Mouse (Mus musculus) stomach, embryonic 15.5 days (tissue): Measurements from ENCODE around the gene Axin1. TPM values are rescaled to one million over a fixed set of nuclear protein-coding genes. Genes with fewer than 3 reads are reported as not detected.
"Not testable (repeated sequence)": the region's sequence is repeated elsewhere in the genome, so short reads cannot be mapped to it uniquely, and the experiment has no call there.

Experiments used
- ATAC-seq: fragments of 200-750 bp; cut with Nextera tagmentation; 2 replicates; pipeline ENCODE4 v1.8.0; 2017; ENCODE audit warnings: low read depth, moderate number of reproducible peaks, moderate TSS enrichment; ENCODE audit not compliant: insufficient read depth, low FRiP score
- H3K27ac ChIP-seq: fragments of 300-500 bp; sonication (generic); 2 replicates; pipeline ENCODE4 v1.5.1; 2015; ENCODE audit warnings: mild to moderate bottlenecking, inconsistent platforms
- H3K27me3 ChIP-seq: fragments of 300-500 bp; sonication (generic); replicated peaks from 2 replicates; pipeline ENCODE4 v1.6.1; 2015; ENCODE audit warnings: inconsistent platforms
- H3K36me3 ChIP-seq: fragments of 300-500 bp; sonication (generic); 2 replicates; pipeline ENCODE4 v1.6.1; 2015; ENCODE audit warnings: inconsistent platforms
- H3K4me1 ChIP-seq: fragments of 300-500 bp; sonication (generic); 2 replicates; pipeline ENCODE4 v1.6.1; 2015; ENCODE audit warnings: inconsistent platforms
- H3K4me2 ChIP-seq: fragments of 300-500 bp; sonication (generic); 2 replicates; pipeline ENCODE4 v1.6.1; 2015; ENCODE audit warnings: mild to moderate bottlenecking, inconsistent platforms
- H3K4me3 ChIP-seq: fragments of 300-500 bp; sonication (generic); replicated peaks from 2 replicates; pipeline ENCODE4 v1.5.1; 2015; ENCODE audit warnings: inconsistent platforms
- H3K9ac ChIP-seq: fragments of 300-500 bp; sonication (generic); 2 replicates; pipeline ENCODE4 v1.6.1; 2015; ENCODE audit warnings: inconsistent platforms
- H3K9me3 ChIP-seq: fragments of 300-500 bp; sonication (generic); 2 replicates; pipeline ENCODE4 v1.6.1; 2016; ENCODE audit warnings: inconsistent platforms
- WGBS: fragments of 180-500 bp; shearing (Covaris S2); methylation state at CpG from one replicate; pipeline ENCODE4 v1.1.7; 2015; 5-methylcytosine and 5-hydroxymethylcytosine counted together
- polyA plus RNA-seq: library from polyadenylated mRNA; unstranded; fragments of >200 nt; fragmentation: Nextera tagmentation; extraction: Ambion mirVana; gene quantifications from 2 replicates; pipeline ENCODE4 v1.2.1, GENCODE M21; 2015

Gene Axin1
- 18.3 and 20.5 TPM in 2 replicates for polyA plus RNA-seq

DNA sequence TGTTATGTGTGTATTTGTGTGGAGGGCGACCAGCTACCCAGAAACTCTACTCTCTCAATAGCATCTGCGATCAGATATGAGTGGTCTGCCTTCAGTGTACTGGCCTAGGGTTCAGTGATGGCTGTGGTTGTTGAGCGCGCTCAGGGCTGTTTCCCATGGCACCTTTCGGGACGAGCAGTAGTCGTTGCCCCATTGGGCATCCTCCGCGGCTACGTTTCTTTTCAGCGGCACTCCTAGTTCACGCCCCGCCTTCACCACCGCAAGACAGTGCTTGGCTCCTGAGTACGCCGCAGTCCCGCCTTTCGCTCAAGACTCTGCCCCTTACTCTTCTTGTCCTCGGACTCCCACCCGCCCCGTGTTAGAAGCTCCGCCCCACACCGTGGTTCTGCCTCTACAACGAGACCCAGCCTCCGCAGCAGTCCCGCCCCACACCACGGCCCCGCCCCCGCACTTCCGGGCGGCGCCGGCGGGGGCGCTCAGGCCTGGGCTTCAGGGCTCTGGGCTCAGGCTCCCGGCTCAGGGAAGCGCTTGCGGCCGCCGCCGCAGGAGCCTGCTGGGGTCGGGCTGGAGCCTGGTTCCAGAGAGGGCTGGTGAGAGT lies at the start of gene Axin1:
TSS of gene Axin1 (plus strand) at position 450 of the 598 bp plus-strand sequence.
- Histone ChIP-seq H3K9ac (peak within 1 kb of the TSS; percentile 89), H3K4me2 (peak within 1 kb of the TSS; percentile 75), H3K27ac (peak within 1 kb of the TSS; percentile 96), H3K36me3 (peaks cover 5% of the 10 kb centered on the region; the same call in 1 of the 2 replicates), H3K4me1 (peaks cover 13% of the 10 kb centered on the region), H3K9me3 (no peaks in the 10 kb centered on the region), H3K27me3 (no peaks in the 10 kb centered on the region), H3K4me3 (peak within 1 kb of the TSS; percentile 83)
- peak; percentile 98 for ATAC-seq
- 1% methylated on average over 42 of the region's 42 CpGs for WGBS

DNA sequence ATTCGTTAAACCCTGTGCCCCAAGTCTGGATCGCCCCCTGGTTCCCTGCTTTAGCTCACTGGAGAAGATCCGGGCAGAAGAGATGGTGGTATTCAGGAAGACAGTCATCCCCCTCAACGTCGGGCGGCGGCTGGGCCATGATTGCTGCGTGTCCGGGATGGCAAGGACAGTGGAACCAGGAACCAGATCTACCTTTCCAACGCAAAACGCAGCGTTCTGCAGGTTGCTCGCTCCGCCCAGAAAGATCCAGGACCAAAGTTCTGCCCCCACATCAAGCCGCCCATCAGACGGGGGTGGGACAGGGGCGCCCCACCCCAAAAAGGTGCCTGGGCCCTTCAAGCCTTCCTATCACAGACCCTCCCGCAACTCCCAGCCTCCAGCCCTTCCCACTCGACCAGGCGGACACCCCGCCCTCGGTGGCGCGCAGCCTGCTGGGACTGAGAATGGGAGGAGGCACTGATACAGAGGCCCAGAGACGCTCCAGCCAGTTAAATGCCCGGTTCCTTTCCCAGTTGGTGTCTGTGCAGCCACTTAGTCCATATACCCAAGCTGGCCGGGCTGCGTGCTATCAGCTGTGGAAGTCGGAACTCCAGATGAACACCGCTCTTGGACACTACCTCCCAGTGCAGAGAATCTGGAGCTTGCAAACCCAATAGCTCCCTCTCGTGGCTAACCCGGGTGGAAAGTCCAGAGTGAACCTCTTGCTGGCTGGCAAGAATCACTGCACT lies 48.4 kb upstream of the Axin1 start, which contains the start of gene Decr2:
TSS of gene Decr2 (minus strand) at position 433 of the 728 bp plus-strand sequence.
- Histone ChIP-seq H3K36me3 (no peaks in the 10 kb centered on the region), H3K27ac (peak within 1 kb of the TSS; percentile 93), H3K4me2 (peak within 1 kb of the TSS; percentile 68), H3K9me3 (no peaks in the 10 kb centered on the region), H3K9ac (peak within 1 kb of the TSS; percentile 47), H3K4me3 (peak within 1 kb of the TSS; percentile 53), H3K4me1 (no peaks in the 10 kb centered on the region), H3K27me3 (no peaks in the 10 kb centered on the region)
- 1% methylated on average over 32 of the region's 32 CpGs for WGBS
- peak; percentile 94 for ATAC-seq

DNA sequence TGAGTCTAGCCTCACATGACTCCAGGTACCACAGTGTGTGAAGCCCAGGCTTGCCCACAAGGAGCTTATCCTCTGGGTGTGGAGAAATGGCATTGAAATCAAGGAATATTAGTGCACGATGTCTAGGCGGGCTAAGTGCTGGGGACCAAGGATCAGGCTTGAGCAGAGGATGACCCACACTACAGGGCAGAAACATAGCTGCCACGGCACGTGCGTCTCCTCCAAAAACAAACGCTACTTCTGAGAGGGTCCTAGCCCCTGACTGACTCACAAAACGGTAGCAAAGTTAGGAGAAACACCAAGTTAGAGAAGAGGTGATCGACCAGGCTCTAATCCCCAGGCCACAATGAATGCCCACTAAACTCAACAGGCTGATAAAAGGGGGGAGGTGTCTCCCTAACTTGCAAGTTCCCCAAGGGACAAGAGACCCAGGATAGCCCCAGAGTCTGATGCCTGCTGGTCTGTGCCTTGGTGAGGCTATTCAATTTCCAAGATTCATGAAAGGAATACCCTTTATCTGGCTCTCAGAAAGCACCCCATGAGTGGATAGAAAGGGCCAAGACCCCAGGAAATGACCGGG lies 43.9 kb upstream of the Axin1 start:
- no peak for ATAC-seq
- Histone ChIP-seq H3K9ac (peak overlapping the region; percentile 73), H3K27me3 (no peaks in the 10 kb centered on the region), H3K27ac (peak overlapping the region; percentile 77), H3K36me3 (no peaks in the 10 kb centered on the region), H3K4me1 (no peaks in the 10 kb centered on the region), H3K4me3 (peak overlapping the region; percentile 67), H3K9me3 (no peaks in the 10 kb centered on the region), H3K4me2 (peak overlapping the region; percentile 76)
- WGBS: 23% methylated on average over 9 of the region's 9 CpGs

DNA sequence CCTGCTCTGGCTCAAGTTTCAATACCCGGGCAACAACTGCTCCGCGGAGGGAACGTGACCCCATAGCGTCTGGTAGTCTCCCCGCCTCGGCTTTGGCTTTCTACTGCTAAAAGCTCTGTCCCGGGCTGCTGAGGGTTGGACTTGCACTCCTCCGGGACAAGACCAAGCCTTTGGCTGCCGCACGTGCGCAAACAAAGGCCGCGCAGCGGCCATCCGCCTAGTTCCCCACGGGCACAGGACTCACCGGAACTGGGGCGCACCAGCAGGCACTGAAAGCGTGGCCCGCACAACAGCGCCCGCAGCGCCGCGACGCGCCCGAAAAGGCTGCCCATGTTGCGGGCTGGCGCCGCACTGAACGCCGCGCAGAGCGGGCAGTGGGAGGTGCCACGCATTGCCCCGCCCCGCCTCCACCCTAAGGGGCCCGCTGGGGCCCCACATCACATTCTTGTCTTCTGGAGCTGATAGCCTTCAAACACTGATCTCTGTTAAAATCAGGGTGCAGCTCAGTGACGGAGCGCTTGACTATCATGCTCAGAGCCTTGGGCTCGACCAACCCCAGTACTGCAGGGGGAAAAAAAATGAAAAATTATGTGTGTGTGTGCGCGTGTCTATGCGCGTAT lies 43.3 kb upstream of the Axin1 start, which contains the start of gene Nme4:
TSS of gene Nme4 (minus strand) at position 482 of the 620 bp plus-strand sequence.
- Histone ChIP-seq H3K27ac (peak within 1 kb of the TSS; percentile 77), H3K9me3 (no peaks in the 10 kb centered on the region), H3K4me1 (no peaks in the 10 kb centered on the region), H3K4me3 (peak within 1 kb of the TSS; percentile 67), H3K9ac (peak within 1 kb of the TSS; percentile 73), H3K4me2 (peak within 1 kb of the TSS; percentile 76), H3K36me3 (no peaks in the 10 kb centered on the region), H3K27me3 (no peaks in the 10 kb centered on the region)
- 1% methylated on average over 47 of the region's 47 CpGs for WGBS
- peak; percentile 73 for ATAC-seq

DNA sequence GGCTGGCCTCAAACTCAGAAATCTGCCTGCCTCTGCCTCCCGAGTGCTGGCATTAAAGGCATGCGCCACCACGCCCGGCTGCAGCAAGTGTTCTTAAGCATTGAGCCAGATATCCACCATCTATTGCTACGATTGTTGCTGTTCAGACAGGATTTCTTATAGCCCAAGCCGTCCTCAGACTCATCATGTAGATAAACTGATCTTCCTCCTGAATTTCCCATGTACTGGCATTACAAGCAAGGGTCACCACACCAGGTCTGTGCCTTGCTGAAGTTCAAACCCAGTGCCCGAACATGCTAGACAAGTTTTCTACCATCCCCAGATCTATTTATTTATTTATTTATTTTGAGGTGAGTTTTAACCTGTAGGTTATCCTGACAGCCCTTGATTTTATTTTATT lies 40.0 kb upstream of the Axin1 start:
- H3K4me2 ChIP-seq: no peak overlapping the region
- H3K36me3 ChIP-seq: no peaks in the 10 kb centered on the region
- H3K9me3 ChIP-seq: no peaks in the 10 kb centered on the region
- H3K27me3 ChIP-seq: no peaks in the 10 kb centered on the region
- WGBS: 87% methylated on average over 7 of the region's 7 CpGs
- H3K9ac ChIP-seq: no peak overlapping the region
- H3K4me3 ChIP-seq: no peak overlapping the region
- no peak overlapping the region for H3K27ac ChIP-seq
- ATAC-seq: no peak
- H3K4me1 ChIP-seq: no peaks in the 10 kb centered on the region

DNA sequence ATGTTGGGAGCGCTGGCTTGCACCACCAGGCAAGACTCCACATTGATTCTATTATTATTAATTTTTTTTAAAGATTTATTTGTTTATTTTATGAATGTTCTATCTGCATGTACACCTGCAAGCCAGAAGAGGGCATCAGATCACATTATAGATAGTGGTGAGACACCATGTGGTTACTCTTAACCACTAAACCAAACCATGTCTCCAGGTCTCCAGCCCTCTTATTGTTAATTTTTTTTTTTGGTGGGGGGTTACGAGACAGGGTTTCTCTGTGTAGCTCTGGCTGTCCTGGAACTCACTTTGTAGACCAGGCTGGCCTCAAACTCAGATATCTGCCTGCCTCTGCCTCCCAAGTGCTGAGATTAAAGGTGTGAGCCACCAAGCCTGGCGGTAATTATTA lies 39.2 kb upstream of the Axin1 start:
- H3K4me1 ChIP-seq, H3K4me2 ChIP-seq, H3K9me3 ChIP-seq, ATAC-seq, H3K27me3 ChIP-seq, H3K36me3 ChIP-seq, H3K9ac ChIP-seq, H3K4me3 ChIP-seq, H3K27ac ChIP-seq: not testable (repeated sequence)
- 62% methylated on average over 3 of the region's 3 CpGs for WGBS

DNA sequence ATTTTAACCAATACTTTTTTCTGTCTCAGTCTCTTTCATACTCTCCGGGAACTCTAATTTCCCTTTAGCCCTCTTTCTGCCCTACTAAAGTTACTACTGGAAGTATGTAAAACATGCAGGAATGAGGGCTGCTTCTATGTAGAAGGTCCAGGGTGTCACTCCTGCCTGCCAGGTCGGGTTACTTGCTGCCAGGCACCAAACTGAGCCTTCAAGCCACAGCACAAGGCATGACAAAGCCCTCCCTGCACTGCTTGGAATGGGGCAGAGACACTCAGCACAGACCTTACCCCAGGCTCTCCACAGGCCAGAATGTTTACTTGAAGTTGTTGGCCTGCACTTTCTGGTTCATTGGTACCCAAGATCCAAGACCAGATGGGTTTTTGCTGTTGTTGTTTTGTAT lies 38.3 kb upstream of the Axin1 start:
- no peak overlapping the region for H3K4me3 ChIP-seq
- no peaks in the 10 kb centered on the region for H3K4me1 ChIP-seq
- 37% methylated on average over 2 of the region's 2 CpGs for WGBS
- H3K4me2 ChIP-seq: no peak overlapping the region
- H3K27ac ChIP-seq: no peak overlapping the region
- no peak for ATAC-seq
- no peak overlapping the region for H3K9ac ChIP-seq
- no peaks in the 10 kb centered on the region for H3K36me3 ChIP-seq
- no peaks in the 10 kb centered on the region for H3K27me3 ChIP-seq
- H3K9me3 ChIP-seq: no peaks in the 10 kb centered on the region

DNA sequence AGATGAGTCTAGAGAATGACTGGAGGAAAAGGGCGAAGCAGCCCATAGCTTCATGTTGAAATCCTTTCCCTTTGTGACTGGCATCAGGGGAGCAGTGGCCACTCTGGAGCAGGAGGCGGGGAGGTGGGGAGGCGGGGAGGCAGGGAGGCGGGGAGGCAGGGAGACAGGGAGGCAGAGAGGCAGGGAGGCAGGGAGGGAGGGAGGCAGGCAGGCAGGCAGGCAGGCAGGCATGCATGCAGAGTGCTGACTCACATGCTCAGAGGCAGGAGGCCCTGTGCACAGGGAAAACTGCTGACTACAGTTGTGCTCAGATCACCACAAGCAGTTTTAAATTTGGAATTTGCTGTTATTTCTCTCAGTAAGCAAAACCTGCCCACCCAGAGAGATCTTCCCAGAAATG lies 37.0 kb upstream of the Axin1 start:
- Histone ChIP-seq H3K27me3 (no peaks in the 10 kb centered on the region), H3K9ac (no peak overlapping the region), H3K36me3 (no peaks in the 10 kb centered on the region), H3K9me3 (no peaks in the 10 kb centered on the region), H3K27ac (no peak overlapping the region), H3K4me1 (no peaks in the 10 kb centered on the region), H3K4me2 (no peak overlapping the region), H3K4me3 (no peak overlapping the region)
- 47% methylated on average over 4 of the region's 4 CpGs for WGBS
- ATAC-seq: no peak

DNA sequence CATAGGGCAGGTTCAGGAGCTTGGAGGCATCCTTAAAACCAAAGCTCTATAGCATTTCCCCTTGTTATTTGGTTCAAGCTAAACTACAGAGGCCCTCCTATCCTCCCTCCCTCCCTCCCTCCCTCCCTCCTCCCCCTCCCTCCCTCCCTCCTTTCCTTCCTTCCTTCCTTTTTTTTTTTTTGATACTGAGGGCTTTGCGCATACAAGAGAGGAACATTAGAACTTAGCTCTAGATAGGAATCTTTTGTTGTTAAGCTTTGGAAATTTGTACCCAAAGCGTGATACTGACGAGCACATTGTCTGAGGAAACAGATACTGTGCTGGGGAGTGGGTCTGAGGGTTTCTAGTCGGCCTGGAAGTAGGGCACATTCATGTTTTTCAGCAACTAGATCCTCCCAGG lies 32.9 kb upstream of the Axin1 start:
- WGBS: 59% methylated on average over 4 of the region's 4 CpGs
- Histone ChIP-seq H3K4me2 (no peak overlapping the region), H3K27me3 (peaks cover 3% of the 10 kb centered on the region), H3K4me1 (no peaks in the 10 kb centered on the region), H3K4me3 (no peak overlapping the region), H3K9ac (no peak overlapping the region), H3K27ac (no peak overlapping the region), H3K9me3 (no peaks in the 10 kb centered on the region), H3K36me3 (no peaks in the 10 kb centered on the region)
- ATAC-seq: no peak

DNA sequence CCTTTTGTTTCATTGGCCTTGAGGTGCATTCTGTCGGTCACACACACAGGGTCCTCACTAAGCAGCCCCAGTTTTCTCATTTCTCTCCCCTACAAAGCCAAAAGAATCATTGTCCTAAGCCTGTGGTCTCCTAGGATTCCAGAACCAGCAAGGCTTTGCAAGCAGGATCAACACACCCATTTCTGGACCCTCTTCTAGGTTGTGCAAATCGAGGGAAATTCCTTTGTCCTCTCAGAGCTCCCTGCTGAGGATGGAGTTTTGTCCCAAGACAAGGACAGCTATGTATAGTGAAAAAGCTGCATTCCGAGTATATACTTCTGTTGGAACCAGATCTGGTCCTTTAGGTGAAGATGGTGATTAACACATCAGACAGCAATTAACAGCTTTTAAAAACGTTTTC lies 28.3 kb upstream of the Axin1 start:
- H3K27ac ChIP-seq: no peak overlapping the region
- no peak overlapping the region for H3K4me3 ChIP-seq
- ATAC-seq: no peak
- WGBS: 43% methylated on average over 4 of the region's 4 CpGs
- H3K4me1 ChIP-seq: peaks cover 9% of the 10 kb centered on the region
- peaks cover 38% of the 10 kb centered on the region for H3K27me3 ChIP-seq
- H3K4me2 ChIP-seq: no peak overlapping the region
- no peaks in the 10 kb centered on the region for H3K9me3 ChIP-seq
- no peaks in the 10 kb centered on the region for H3K36me3 ChIP-seq
- no peak overlapping the region for H3K9ac ChIP-seq

DNA sequence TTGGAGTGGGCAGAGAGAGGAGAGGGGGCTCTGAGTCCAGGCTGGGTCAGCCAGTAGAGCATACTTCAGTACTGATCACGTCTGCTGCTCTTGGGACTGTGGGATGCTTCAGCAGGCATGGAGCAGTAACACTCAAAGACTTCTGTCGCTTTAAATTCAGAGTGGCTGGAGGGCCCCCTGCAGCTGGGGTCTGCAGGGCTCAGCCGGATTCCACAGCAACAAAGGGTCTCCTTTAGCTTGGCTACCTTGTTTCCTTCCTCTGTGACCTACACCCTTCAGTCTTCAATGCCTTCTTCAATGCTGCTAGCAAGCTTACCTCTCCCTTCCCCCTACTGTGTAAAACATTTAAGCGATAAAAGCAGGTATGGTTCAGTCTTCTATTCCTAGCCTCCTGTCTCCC lies 27.5 kb upstream of the Axin1 start:
- Histone ChIP-seq H3K36me3 (no peaks in the 10 kb centered on the region), H3K27ac (no peak overlapping the region), H3K9ac (no peak overlapping the region), H3K4me2 (no peak overlapping the region), H3K9me3 (no peaks in the 10 kb centered on the region), H3K4me3 (no peak overlapping the region), H3K4me1 (peaks cover 9% of the 10 kb centered on the region), H3K27me3 (peaks cover 46% of the 10 kb centered on the region)
- WGBS: 21% methylated on average over 4 of the region's 4 CpGs
- ATAC-seq: no peak

DNA sequence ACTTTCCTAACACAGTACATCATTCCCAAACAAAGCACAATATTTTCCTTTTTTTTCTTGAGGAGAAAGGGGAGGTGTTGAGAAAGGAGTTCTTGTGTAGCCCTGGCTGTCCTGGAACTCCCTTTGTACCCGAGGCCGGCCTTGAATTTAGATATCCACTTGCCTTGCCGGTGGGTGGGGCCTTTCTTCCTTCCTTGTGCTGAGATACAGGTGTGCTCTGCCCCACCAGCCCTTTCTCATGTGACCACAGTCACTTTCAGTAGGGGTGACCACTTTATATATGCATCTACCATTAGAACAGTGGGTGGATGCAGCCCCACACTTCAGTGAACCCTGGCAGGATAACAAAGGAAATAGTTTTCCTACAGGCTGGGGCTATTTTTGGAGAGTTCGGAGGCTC lies 26.8 kb upstream of the Axin1 start:
- Histone ChIP-seq H3K4me3 (no peak overlapping the region), H3K9me3 (no peaks in the 10 kb centered on the region), H3K27me3 (peaks cover 52% of the 10 kb centered on the region), H3K4me2 (no peak overlapping the region), H3K4me1 (peaks cover 9% of the 10 kb centered on the region), H3K9ac (no peak overlapping the region), H3K27ac (no peak overlapping the region), H3K36me3 (no peaks in the 10 kb centered on the region)
- ATAC-seq: no peak
- 29% methylated on average over 4 of the region's 4 CpGs for WGBS
